18 mouse cellular contexts compared by ENCODE assay signal in genomic region chr11:30263627-30264026, GRCm38 (mm10). TPM values are rescaled to one million over a fixed set of nuclear protein-coding genes. Genes with fewer than 3 reads are reported as not detected.
DNase-seq lines count a peak whose midpoint lies in the region; ATAC-seq and TF ChIP-seq lines count a peak whose summit lies in the region.
"Had no signal": no experiment of that assay in that cellular context is flagged by ENCODE, and none has a peak within 500 bp of the region (broad histone marks: within the 10 kb centered on the region; RNA-seq: fewer than 3 reads in every experiment).

No protein-coding gene starts in this region.

- no peak for ATAC-seq in heart, embryonic 11.5 days (replicated peaks; ENCODE audit: insufficient number of reproducible peaks, low FRiP score, low TSS enrichment)
- no peak for ATAC-seq in neural tube, embryonic 13.5 days (ENCODE audit: low read depth)
- ATAC-seq in neural tube, embryonic 15.5 days (ENCODE audit: low FRiP score): no peak

- H3K4me1 ChIP-seq in heart, embryonic 11.5 days (ENCODE audit: control insufficient read depth, insufficient read depth, low read length): peaks cover 26% of the 10 kb centered on the region
- peaks cover 38% of the 10 kb centered on the region for H3K4me1 ChIP-seq in neural tube, embryonic 13.5 days (replicated peaks)
- H3K4me1 ChIP-seq in neural tube, embryonic 15.5 days: peaks cover 33% of the 10 kb centered on the region

- H3K9ac ChIP-seq in heart, embryonic 11.5 days (ENCODE audit: low read depth, low read length): 0 out of 2 replicates have a peak overlapping the region, but pooled peaks have one; percentile 18
- H3K9ac ChIP-seq in neural tube, embryonic 13.5 days: no peak overlapping the region
- no peak overlapping the region for H3K9ac ChIP-seq in neural tube, embryonic 15.5 days (replicated peaks)
- H3K9ac ChIP-seq: embryonic facial prominence, embryonic 12.5 days; liver, embryonic 14.5 days; stomach, embryonic 15.5 days had no signal

- WGBS in heart, embryonic 11.5 days (ENCODE audit: insufficient replicate concordance): 62% methylated on average over 2 of the region's 2 CpGs
- 81% methylated on average over 2 of the region's 2 CpGs for WGBS in neural tube, embryonic 13.5 days
- 77% methylated on average over 2 of the region's 2 CpGs for WGBS in neural tube, embryonic 15.5 days

- H3K36me3 ChIP-seq in heart, embryonic 11.5 days (ENCODE audit: control insufficient read depth, insufficient read depth, low read length): 0 out of 2 replicates have a peak, but pooled peaks cover 2% of the 10 kb centered on the region
- no peaks in the 10 kb centered on the region for H3K36me3 ChIP-seq in neural tube, embryonic 13.5 days
- H3K36me3 ChIP-seq in neural tube, embryonic 15.5 days: no peaks in the 10 kb centered on the region
- H3K36me3 ChIP-seq: embryonic facial prominence, embryonic 12.5 days; forebrain, embryonic 10.5 days; G1E; limb, embryonic 10.5 days; stomach, embryonic 15.5 days had no signal

- H3K27ac ChIP-seq in heart, embryonic 11.5 days (ENCODE audit: low read depth, low read length): no peak overlapping the region
- H3K27ac ChIP-seq in layer of hippocampus, adult 2 months: peak overlapping the region; percentile 19; the same call in 1 of the 2 replicates
- H3K27ac ChIP-seq in neural tube, embryonic 13.5 days (replicated peaks): no peak overlapping the region
- no peak overlapping the region for H3K27ac ChIP-seq in neural tube, embryonic 15.5 days (replicated peaks)
- H3K27ac ChIP-seq: embryonic facial prominence, embryonic 12.5 days; forebrain, embryonic 10.5 days; limb, embryonic 10.5 days; liver, embryonic 14.5 days had no signal

- no peak for TF ChIP-seq CTCF in layer of hippocampus, adult 2 months (conservative IDR thresholded peaks at IDR 0.05)

- no peaks in the 10 kb centered on the region for H3K27me3 ChIP-seq in heart, embryonic 11.5 days (ENCODE audit: control insufficient read depth, insufficient read depth, low read length)
- H3K27me3 ChIP-seq in neural tube, embryonic 13.5 days: no peaks in the 10 kb centered on the region
- H3K27me3 ChIP-seq in neural tube, embryonic 15.5 days (replicated peaks): no peaks in the 10 kb centered on the region
- H3K27me3 ChIP-seq: embryonic facial prominence, embryonic 12.5 days; stomach, embryonic 15.5 days had no signal

- H3K9me3 ChIP-seq in heart, embryonic 11.5 days (replicated peaks; ENCODE audit: control insufficient read depth, low read length): no peaks in the 10 kb centered on the region
- no peaks in the 10 kb centered on the region for H3K9me3 ChIP-seq in neural tube, embryonic 13.5 days
- H3K9me3 ChIP-seq in neural tube, embryonic 15.5 days (replicated peaks): no peaks in the 10 kb centered on the region
- H3K9me3 ChIP-seq: embryonic facial prominence, embryonic 12.5 days; forebrain, embryonic 10.5 days; limb, embryonic 10.5 days; stomach, embryonic 15.5 days had no signal

- H3K4me2 ChIP-seq in heart, embryonic 11.5 days: peak overlapping the region; percentile 33
- peak overlapping the region; percentile 77 for H3K4me2 ChIP-seq in neural tube, embryonic 13.5 days
- H3K4me2 ChIP-seq in neural tube, embryonic 15.5 days: peak overlapping the region; percentile 9; the same call in 1 of the 2 replicates
- H3K4me2 ChIP-seq: embryonic facial prominence, embryonic 12.5 days; stomach, embryonic 15.5 days had no signal

- no peak for DNase-seq in heart, postnatal 4 days
- DNase-seq in layer of hippocampus, adult 2 months (ENCODE audit: low spot score in 2 of 2): no peak
- no peak for DNase-seq in layer of hippocampus, adult 11-12 months (ENCODE audit: low spot score)
- no peak for DNase-seq in neural tube, embryonic 10.5 days (ENCODE audit: extremely low spot score, low spot score)
- no peak for DNase-seq in adrenal gland, adult 8-10 months
- DNase-seq: adrenal gland, postnatal 25 days; kidney, adult 8-10 months; midbrain, embryonic 14.5 days; thymus, postnatal 14 days had no signal

- H3K4me3 ChIP-seq in heart, embryonic 11.5 days (ENCODE audit: low read depth, low read length): no peak overlapping the region
- peak overlapping the region; percentile 94 for H3K4me3 ChIP-seq in layer of hippocampus, adult 2 months
- no peak overlapping the region for H3K4me3 ChIP-seq in neural tube, embryonic 13.5 days
- no peak overlapping the region for H3K4me3 ChIP-seq in neural tube, embryonic 15.5 days (replicated peaks)
- H3K4me3 ChIP-seq: embryonic facial prominence, embryonic 12.5 days; forebrain, embryonic 10.5 days; limb, embryonic 10.5 days; stomach, embryonic 15.5 days had no signal

RNA-seq across cellular contexts. Expression of gene Sptbn1, which starts 4.3 kb away (rescaled TPM):
- 156 and 175 TPM in 2 replicates for polyA plus RNA-seq in heart, embryonic 11.5 days (2014; fragmentation: Nextera tagmentation; extraction: Ambion mirVana)
- total RNA-seq in heart, postnatal 4 days (2021): 100 to 1,000 TPM; 571 to 581 TPM
- total RNA-seq in layer of hippocampus, adult 2 months (2021): 100 to 1,000 TPM; 564 to 576 TPM
- polyA plus RNA-seq in neural tube, embryonic 13.5 days (2015; fragmentation: Nextera tagmentation; extraction: Ambion mirVana): 183 and 188 TPM in 2 replicates
- polyA plus RNA-seq in neural tube, embryonic 15.5 days (2015; fragmentation: Nextera tagmentation; extraction: Ambion mirVana): 180 and 181 TPM in 2 replicates
- total RNA-seq in adrenal gland, adult 8-10 months (2022): 100 to 1,000 TPM; 290 to 336 (median 317) TPM

Comparison
In these comparisons a context has a peak if more than half of its experiments do, and no peak if none do; other contexts are left out.
1. H3K4me2 ChIP-seq: peak in every context shown above with its lines; median percentile 77 in neural tube, embryonic 13.5 days; 33 in heart, embryonic 11.5 days; 9 in neural tube, embryonic 15.5 days.